Mouse (Mus musculus): ENCODE results near the gene Cdc45.

- TF ChIP-seq CTCF (IDR thresholded peaks at IDR 0.05; ENCODE audit: low read depth, low read length) (no peak), GATA1 (IDR thresholded peaks at IDR 0.05; ENCODE audit: borderline replicate concordance, low read length) (no peak), GATA2 (IDR thresholded peaks at IDR 0.05; ENCODE audit: borderline replicate concordance, low read depth, low read length) (no peak)
Measured at GRCm38 (mm10) chr16:18795223-18795899, 16.4 kb downstream of the Cdc45 start.

Measured in G1E (cell line).